Mouse (Mus musculus) G1E (cell line): ENCODE data around the gene Fbxl19. TPM values are rescaled to one million over a fixed set of nuclear protein-coding genes. Genes with fewer than 3 reads are reported as not detected.

ENCODE experiments used
- ATAC-seq: 2 replicates; pipeline ENCODE4 v1.8.0; 2016; ENCODE audit warnings: mild to moderate bottlenecking; ENCODE audit not compliant: insufficient number of reproducible peaks, poor library complexity, low FRiP score, severe bottlenecking; ENCODE audit errors: extremely low read depth
- DNase-seq: peaks from one replicate; pipeline ENCODE4 v3.0.0; 2012; ENCODE audit warnings: low spot score
- H3K27me3 ChIP-seq: 2 replicates; pipeline ENCODE4 v1.6.1; 2012; ENCODE audit warnings: mild to moderate bottlenecking, low read length, inconsistent platforms; ENCODE audit not compliant: insufficient read depth
- H3K36me3 ChIP-seq: replicated peaks from 2 replicates; pipeline ENCODE3; 2012; ENCODE audit warnings: mild to moderate bottlenecking, inconsistent platforms
- H3K4me1 ChIP-seq: 2 replicates; pipeline ENCODE4 v1.6.1; 2012; ENCODE audit warnings: low read depth, low read length, inconsistent platforms, mixed read lengths; ENCODE audit not compliant: insufficient read depth
- H3K4me3 ChIP-seq: 2 replicates; pipeline ENCODE4 v1.5.1; 2012; ENCODE audit warnings: low read depth, mild to moderate bottlenecking, inconsistent platforms, low read length, moderate library complexity, mixed read lengths
- H3K9me3 ChIP-seq: replicated peaks from 2 replicates; pipeline ENCODE4 v1.6.1; 2012; ENCODE audit warnings: inconsistent platforms
- CTCF ChIP-seq: IDR thresholded peaks from 2 replicates; pipeline ENCODE4 v1.5.1; 2012; ENCODE audit warnings: low read depth, low read length, inconsistent platforms, mixed read lengths
- GATA1 ChIP-seq: IDR thresholded peaks from 2 replicates; pipeline ENCODE4 v1.6.1; 2012; ENCODE audit warnings: borderline replicate concordance, low read length, inconsistent platforms, mixed read lengths
- GATA2 ChIP-seq: IDR thresholded peaks from 2 replicates; pipeline ENCODE4 v1.6.1; 2012; ENCODE audit warnings: low read depth, low read length, inconsistent platforms, borderline replicate concordance
- POLR2AphosphoS5 ChIP-seq: IDR thresholded peaks from 2 replicates; pipeline ENCODE4 v1.6.1; 2012; ENCODE audit warnings: low read depth, low read length, inconsistent platforms; ENCODE audit not compliant: insufficient replicate concordance
- TAL1 ChIP-seq: conservative IDR thresholded peaks from 2 replicates; pipeline ENCODE4 v1.6.1; 2012; ENCODE audit warnings: low read depth, low read length, inconsistent platforms, mixed read lengths
- polyA plus RNA-seq: library from polyadenylated mRNA; stranded (reverse); fragments of >175 nt; gene quantifications from 2 replicates; pipeline ENCODE4 v1.2.3, GENCODE M21; 2012
- total RNA-seq, 2 experiments: library from RNA; stranded (forward) in 1 of 2; stranded (reverse) in 1 of 2; fragments of 200-1000 nt in 1 of 2; fragments of >200 nt in 1 of 2; fragmentation: Nextera tagmentation in 1 of 2; gene quantifications; 2 replicates each; pipeline ENCODE4 v1.2.3; 2014 to 2017

Fbxl19 gene
- total and polyA plus RNA-seq, 3 experiments = 6.4 to 54.4 (median 15.1) TPM

DNA sequence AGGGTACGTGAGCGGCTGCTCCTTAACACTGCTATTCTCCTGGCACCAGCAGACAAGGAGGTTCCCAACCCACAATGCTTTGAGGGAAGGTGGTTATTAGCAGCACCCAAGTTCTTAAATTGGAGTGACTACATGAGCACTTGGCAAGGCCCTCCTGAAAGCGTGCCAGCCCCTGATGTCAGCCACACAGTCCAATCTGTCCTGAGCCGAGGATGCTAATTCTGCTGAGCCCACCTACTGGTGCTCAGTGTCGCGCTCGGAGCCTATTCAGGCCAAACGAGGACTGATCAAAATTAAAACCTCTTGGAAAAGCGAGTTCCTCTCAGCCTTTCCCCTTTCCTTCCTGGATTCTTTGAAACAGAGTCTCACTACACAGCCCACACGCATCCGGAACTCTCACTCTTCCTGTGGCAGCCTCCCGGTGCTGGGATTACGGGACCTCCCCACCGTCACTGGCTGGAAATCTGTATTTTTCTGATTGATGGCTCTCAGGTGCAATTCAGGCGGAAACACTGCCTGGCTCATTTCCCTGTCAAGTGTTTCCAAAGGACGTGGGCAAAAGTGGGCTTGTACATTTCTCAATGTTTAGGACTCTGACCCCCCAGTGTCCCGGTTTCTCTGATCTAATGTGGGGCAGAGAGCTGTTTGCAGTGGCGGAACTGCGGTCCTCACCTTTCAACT is 70.0 kb downstream of the Fbxl19 start:
- H3K9me3 ChIP-seq = no peaks in the 10 kb centered on the region
- no peaks in the 10 kb centered on the region for H3K36me3 ChIP-seq
- peaks cover 29% of the 10 kb centered on the region for H3K27me3 ChIP-seq
- no peak overlapping the region for H3K4me3 ChIP-seq
- TF ChIP-seq GATA2 = no peak
- no peak for TF ChIP-seq GATA1
- no peak for TF ChIP-seq POLR2AphosphoS5
- ATAC-seq (no peak), DNase-seq (no peak)
- H3K4me1 ChIP-seq = peaks cover 12% of the 10 kb centered on the region

DNA sequence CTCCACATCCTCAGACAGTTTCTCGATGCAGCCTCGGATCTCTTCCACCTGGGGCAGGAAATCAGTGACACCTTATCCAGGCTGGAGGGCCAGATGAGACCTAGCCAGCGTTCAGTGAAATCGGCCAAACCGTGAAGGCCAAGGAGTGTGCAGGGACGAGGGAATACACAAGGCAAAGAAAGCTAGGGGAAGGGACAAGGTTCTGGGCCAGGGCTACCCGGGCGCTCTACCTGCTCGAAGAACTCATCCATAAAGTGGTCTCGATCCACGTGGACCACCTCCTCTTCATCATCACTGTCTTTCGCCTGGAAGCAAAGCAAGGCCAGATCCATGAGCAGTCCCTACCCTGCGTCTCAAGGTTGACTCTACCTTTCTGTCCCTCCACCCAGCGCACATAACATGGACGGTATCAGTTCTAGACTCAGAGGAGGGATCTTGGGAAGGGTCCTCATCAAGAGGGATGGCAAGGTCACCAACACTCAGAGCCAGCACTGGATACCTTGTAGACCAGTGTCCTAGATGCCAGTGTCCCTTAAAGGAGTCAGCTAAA is 70.8 kb downstream of the Fbxl19 start:
- Histone ChIP-seq H3K27me3 (peaks cover 29% of the 10 kb centered on the region), H3K36me3 (no peaks in the 10 kb centered on the region), H3K4me1 (peaks cover 12% of the 10 kb centered on the region), H3K9me3 (no peaks in the 10 kb centered on the region), H3K4me3 (no peak overlapping the region)
- DNase-seq (no peak), ATAC-seq (no peak)
- TF ChIP-seq GATA2 (no peak), GATA1 (no peak), POLR2AphosphoS5 (no peak), CTCF (no peak), TAL1 (no peak)

DNA sequence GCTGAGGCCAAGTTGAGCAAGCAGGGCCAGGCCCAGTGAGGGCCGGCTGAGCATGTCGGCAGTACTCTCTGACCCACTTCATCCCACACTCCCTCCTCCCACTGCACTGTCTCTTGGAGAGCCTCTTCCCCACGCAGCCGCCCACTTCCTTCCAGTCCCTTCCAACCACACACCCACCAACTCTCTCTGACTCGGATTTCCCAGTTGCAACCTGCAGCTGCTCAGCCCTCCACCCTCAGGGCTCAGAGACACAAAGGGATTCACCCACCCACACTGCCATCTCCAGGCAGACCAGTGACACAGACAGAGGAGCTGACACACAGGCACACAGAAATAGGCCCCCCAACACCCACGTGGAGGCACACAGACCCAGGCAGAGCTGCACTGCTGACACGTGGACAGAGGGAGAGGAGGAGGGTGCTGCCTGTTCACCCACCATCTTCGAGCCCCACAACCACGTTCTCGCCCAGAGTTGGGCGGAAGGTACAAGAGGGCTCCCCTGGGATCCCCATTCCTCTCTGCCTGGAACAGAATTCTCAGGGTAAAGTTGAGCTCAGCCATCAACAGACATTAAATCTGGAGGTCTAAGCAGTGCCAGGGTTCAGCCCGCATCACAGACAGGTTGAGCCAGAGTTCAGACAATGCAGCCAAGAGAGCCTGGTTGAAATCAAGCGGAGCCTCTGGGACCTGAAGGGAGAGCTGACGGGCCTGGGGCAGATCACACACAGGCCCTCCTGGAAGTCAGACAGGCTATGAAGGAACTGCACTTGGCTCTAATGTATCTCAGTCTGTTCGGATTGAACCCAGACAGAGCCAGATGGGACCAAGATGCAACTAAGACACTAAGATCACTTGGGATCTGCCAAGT is 71.8 kb downstream of the Fbxl19 start:
- no peak for DNase-seq
- no peak; the same call in 1 of the 2 replicates for ATAC-seq
- peaks cover 12% of the 10 kb centered on the region for H3K4me1 ChIP-seq
- H3K9me3 ChIP-seq = no peaks in the 10 kb centered on the region
- no peaks in the 10 kb centered on the region for H3K36me3 ChIP-seq
- H3K4me3 ChIP-seq = no peak overlapping the region
- no peak for TF ChIP-seq TAL1
- no peak for TF ChIP-seq GATA2
- no peak for TF ChIP-seq POLR2AphosphoS5
- H3K27me3 ChIP-seq = peaks cover 29% of the 10 kb centered on the region

DNA sequence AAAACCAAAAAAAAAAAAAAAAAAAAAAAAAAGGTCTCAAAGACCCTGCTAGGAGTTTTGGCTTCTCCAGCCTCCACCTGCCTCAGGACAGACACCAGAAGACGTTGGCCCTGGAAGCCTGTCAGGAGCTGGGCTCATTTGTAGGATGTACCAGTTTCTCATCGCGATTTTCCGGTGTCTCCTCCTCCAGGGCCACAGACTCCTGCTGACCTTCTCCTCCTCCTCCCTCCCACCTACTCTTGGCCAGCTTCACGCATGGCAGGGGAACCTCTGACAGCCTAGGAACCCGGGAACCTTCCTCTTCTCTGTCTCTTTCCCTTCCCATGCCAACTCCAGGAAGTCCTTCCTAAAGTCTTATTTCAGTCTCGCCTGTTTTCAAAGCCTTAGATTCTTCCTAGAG is 72.7 kb downstream of the Fbxl19 start:
- TF ChIP-seq GATA1 (no peak), POLR2AphosphoS5 (no peak), CTCF (no peak), GATA2 (no peak), TAL1 (no peak)

DNA sequence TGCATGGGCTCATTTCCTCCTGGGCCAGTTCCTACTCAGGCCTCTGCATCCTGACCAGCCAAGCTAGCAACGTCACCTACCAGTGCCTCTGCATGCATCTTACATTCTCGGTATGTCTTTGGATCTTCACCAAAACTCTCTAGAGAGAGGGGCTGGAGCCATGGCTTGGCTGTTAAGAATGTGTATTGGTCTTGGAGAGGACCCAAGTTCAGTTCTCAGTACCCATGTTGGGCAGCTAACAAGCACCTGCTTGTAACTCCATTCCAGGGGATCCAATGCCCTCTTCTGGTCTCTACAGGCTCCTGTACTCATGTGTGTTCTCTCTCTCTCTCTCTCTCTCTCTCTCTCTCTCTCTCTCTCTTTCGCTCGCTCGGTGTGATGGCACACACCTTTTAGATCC is 73.4 kb downstream of the Fbxl19 start:
- no peak for DNase-seq
- peaks cover 12% of the 10 kb centered on the region for H3K4me1 ChIP-seq
- no peaks in the 10 kb centered on the region for H3K9me3 ChIP-seq
- no peak overlapping the region for H3K4me3 ChIP-seq
- TF ChIP-seq POLR2AphosphoS5 (no peak), GATA2 (no peak), CTCF (no peak), GATA1 (no peak), TAL1 (no peak)
- no peak for ATAC-seq
- H3K36me3 ChIP-seq = no peaks in the 10 kb centered on the region
- peaks cover 29% of the 10 kb centered on the region for H3K27me3 ChIP-seq

More for the DNA sequence above, 72.7 kb downstream of the Fbxl19 start:
- Histone ChIP-seq H3K4me3 (no peak overlapping the region), H3K36me3 (no peaks in the 10 kb centered on the region), H3K27me3 (peaks cover 29% of the 10 kb centered on the region), H3K4me1 (peaks cover 12% of the 10 kb centered on the region), H3K9me3 (no peaks in the 10 kb centered on the region)
- DNase-seq (no peak), ATAC-seq (no peak)

Other genes with a start within 250 kb of the Fbxl19 start
Only the 20 nearest of the 27 such genes appear.
- 68.9 and 87.3 TPM in 2 replicates for gene Phkg2, start 171.2 kb upstream of the Fbxl19 start, total RNA-seq (2014; fragmentation: Nextera tagmentation)
- gene Phkg2, start 171.2 kb upstream of the Fbxl19 start, total RNA-seq (2017) = 42.3 and 47.8 TPM in 2 replicates
- gene Phkg2, start 171.2 kb upstream of the Fbxl19 start, polyA plus RNA-seq = 37.5 and 50.8 TPM in 2 replicates
- 3.2 and 9.3 TPM in 2 replicates for gene Ccdc189, start 155.9 kb upstream of the Fbxl19 start, total RNA-seq (2014; fragmentation: Nextera tagmentation)
- 4.0 and 5.6 TPM in 2 replicates for gene Ccdc189, start 155.9 kb upstream of the Fbxl19 start, total RNA-seq (2017)
- 2.5 and 3.9 TPM in 2 replicates for gene Ccdc189, start 155.9 kb upstream of the Fbxl19 start, polyA plus RNA-seq
- 38.2 and 52.2 TPM in 2 replicates for gene Rnf40, start 155.8 kb upstream of the Fbxl19 start, total RNA-seq (2014; fragmentation: Nextera tagmentation)
- gene Rnf40, start 155.8 kb upstream of the Fbxl19 start, total RNA-seq (2017) = 48.7 and 50.3 TPM in 2 replicates
- gene Rnf40, start 155.8 kb upstream of the Fbxl19 start, polyA plus RNA-seq = 47.9 and 55.8 TPM in 2 replicates
- gene Zfp629, start 128.7 kb upstream of the Fbxl19 start, total RNA-seq (2014; fragmentation: Nextera tagmentation) = 11.3 and 11.8 TPM in 2 replicates
- gene Zfp629, start 128.7 kb upstream of the Fbxl19 start, total RNA-seq (2017) = 8.7 and 9.0 TPM in 2 replicates
- gene Zfp629, start 128.7 kb upstream of the Fbxl19 start, polyA plus RNA-seq = 23.2 and 24.3 TPM in 2 replicates
- 18.1 and 38.7 TPM in 2 replicates for gene Bcl7c, start 35.6 kb upstream of the Fbxl19 start, total RNA-seq (2014; fragmentation: Nextera tagmentation)
- 28.2 and 36.8 TPM in 2 replicates for gene Bcl7c, start 35.6 kb upstream of the Fbxl19 start, total RNA-seq (2017)
- 330 and 397 TPM in 2 replicates for gene Bcl7c, start 35.6 kb upstream of the Fbxl19 start, polyA plus RNA-seq
- gene Ctf1, start 31.8 kb upstream of the Fbxl19 start, total RNA-seq (2014; fragmentation: Nextera tagmentation) = 5.3 and 9.6 TPM in 2 replicates
- 0.41 and 2.3 TPM in 2 replicates for gene Ctf1, start 31.8 kb upstream of the Fbxl19 start, total RNA-seq (2017)
- gene Ctf1, start 31.8 kb upstream of the Fbxl19 start, polyA plus RNA-seq = 1.7 and 2.2 TPM in 2 replicates
- not detected in 2 replicates for gene Ctf2, start 12.4 kb upstream of the Fbxl19 start, total RNA-seq (2014; fragmentation: Nextera tagmentation)
- 0.16 TPM in 1 of 2 replicates, not detected in the other for gene Ctf2, start 12.4 kb upstream of the Fbxl19 start, total RNA-seq (2017)
- not detected in 2 replicates for gene Ctf2, start 12.4 kb upstream of the Fbxl19 start, polyA plus RNA-seq
- gene Orai3, start 25.3 kb downstream of the Fbxl19 start, total RNA-seq (2014; fragmentation: Nextera tagmentation) = 27.4 and 27.7 TPM in 2 replicates
- gene Orai3, start 25.3 kb downstream of the Fbxl19 start, total RNA-seq (2017) = 47.1 and 53.8 TPM in 2 replicates
- 30.2 and 43.1 TPM in 2 replicates for gene Orai3, start 25.3 kb downstream of the Fbxl19 start, polyA plus RNA-seq
- 104 and 115 TPM in 2 replicates for gene Setd1a, start 32.1 kb downstream of the Fbxl19 start, total RNA-seq (2014; fragmentation: Nextera tagmentation)
- 9.1 and 10.0 TPM in 2 replicates for gene Setd1a, start 32.1 kb downstream of the Fbxl19 start, total RNA-seq (2017)
- gene Setd1a, start 32.1 kb downstream of the Fbxl19 start, polyA plus RNA-seq = 103 and 118 TPM in 2 replicates
- gene Gm49388, start 41.1 kb downstream of the Fbxl19 start, total RNA-seq (2014; fragmentation: Nextera tagmentation) = 4.7 and 8.4 TPM in 2 replicates
- gene Gm49388, start 41.1 kb downstream of the Fbxl19 start, total RNA-seq (2017) = 0.23 TPM in 1 of 2 replicates, not detected in the other
- gene Gm49388, start 41.1 kb downstream of the Fbxl19 start, polyA plus RNA-seq = 0.12 and 1.1 TPM in 2 replicates
- gene Hsd3b7, start 56.1 kb downstream of the Fbxl19 start, total RNA-seq (2014; fragmentation: Nextera tagmentation) = 11.2 and 17.2 TPM in 2 replicates
- 42.3 and 52.1 TPM in 2 replicates for gene Hsd3b7, start 56.1 kb downstream of the Fbxl19 start, total RNA-seq (2017)
- gene Hsd3b7, start 56.1 kb downstream of the Fbxl19 start, polyA plus RNA-seq = 10.6 and 19.7 TPM in 2 replicates
- 26.9 and 36.0 TPM in 2 replicates for gene Stx4a, start 79.8 kb downstream of the Fbxl19 start, total RNA-seq (2014; fragmentation: Nextera tagmentation)
- 46.1 and 55.7 TPM in 2 replicates for gene Stx4a, start 79.8 kb downstream of the Fbxl19 start, total RNA-seq (2017)
- gene Stx4a, start 79.8 kb downstream of the Fbxl19 start, polyA plus RNA-seq = 64.9 and 69.9 TPM in 2 replicates
- 0.15 and 0.24 TPM in 2 replicates for gene Stx1b, start 80.0 kb downstream of the Fbxl19 start, total RNA-seq (2014; fragmentation: Nextera tagmentation)
- 0.06 and 0.16 TPM in 2 replicates for gene Stx1b, start 80.0 kb downstream of the Fbxl19 start, total RNA-seq (2017)
- gene Stx1b, start 80.0 kb downstream of the Fbxl19 start, polyA plus RNA-seq = 0.02 and 0.10 TPM in 2 replicates
- 46.8 and 58.5 TPM in 2 replicates for gene Zfp646, start 131.7 kb downstream of the Fbxl19 start, total RNA-seq (2014; fragmentation: Nextera tagmentation)
- 42.1 and 45.0 TPM in 2 replicates for gene Zfp646, start 131.7 kb downstream of the Fbxl19 start, total RNA-seq (2017)
- 27.9 and 36.7 TPM in 2 replicates for gene Zfp646, start 131.7 kb downstream of the Fbxl19 start, polyA plus RNA-seq
- gene Zfp668, start 132.3 kb downstream of the Fbxl19 start, total RNA-seq (2014; fragmentation: Nextera tagmentation) = 9.2 and 14.9 TPM in 2 replicates
- gene Zfp668, start 132.3 kb downstream of the Fbxl19 start, total RNA-seq (2017) = 4.2 and 5.7 TPM in 2 replicates
- gene Zfp668, start 132.3 kb downstream of the Fbxl19 start, polyA plus RNA-seq = 33.9 and 39.5 TPM in 2 replicates
- gene Prss53, start 146.4 kb downstream of the Fbxl19 start, total RNA-seq (2014; fragmentation: Nextera tagmentation) = 0.58 TPM in 1 of 2 replicates, not detected in the other
- 0.29 and 0.38 TPM in 2 replicates for gene Prss53, start 146.4 kb downstream of the Fbxl19 start, total RNA-seq (2017)
- gene Prss53, start 146.4 kb downstream of the Fbxl19 start, polyA plus RNA-seq = 0.76 and 0.80 TPM in 2 replicates
- gene Gm21974, start 150.9 kb downstream of the Fbxl19 start, total RNA-seq (2014; fragmentation: Nextera tagmentation) = not detected in 2 replicates
- gene Gm21974, start 150.9 kb downstream of the Fbxl19 start, total RNA-seq (2017) = not detected in 2 replicates
- gene Gm21974, start 150.9 kb downstream of the Fbxl19 start, polyA plus RNA-seq = not detected in 2 replicates
- gene Vkorc1, start 151.1 kb downstream of the Fbxl19 start, total RNA-seq (2014; fragmentation: Nextera tagmentation) = 53.0 and 68.8 TPM in 2 replicates
- gene Vkorc1, start 151.1 kb downstream of the Fbxl19 start, total RNA-seq (2017) = 8.9 and 11.0 TPM in 2 replicates
- 12.6 and 16.7 TPM in 2 replicates for gene Vkorc1, start 151.1 kb downstream of the Fbxl19 start, polyA plus RNA-seq
- 73.4 and 80.0 TPM in 2 replicates for gene Bckdk, start 159.5 kb downstream of the Fbxl19 start, total RNA-seq (2014; fragmentation: Nextera tagmentation)
- gene Bckdk, start 159.5 kb downstream of the Fbxl19 start, total RNA-seq (2017) = 40.4 and 49.2 TPM in 2 replicates
- 114 and 134 TPM in 2 replicates for gene Bckdk, start 159.5 kb downstream of the Fbxl19 start, polyA plus RNA-seq
- gene Kat8, start 168.0 kb downstream of the Fbxl19 start, total RNA-seq (2014; fragmentation: Nextera tagmentation) = 39.0 and 45.1 TPM in 2 replicates
- gene Kat8, start 168.0 kb downstream of the Fbxl19 start, total RNA-seq (2017) = 44.0 and 44.5 TPM in 2 replicates
- gene Kat8, start 168.0 kb downstream of the Fbxl19 start, polyA plus RNA-seq = 6.8 and 7.4 TPM in 2 replicates